Mouse (Mus musculus) Patski (cell line): ENCODE measurements at regions not wholly inside any gene's neighbourhood (a gene's known extent, or its start where the extent isn't known, plus 50 kb on each side); places are given as distances from the start of the nearest gene placed in this dataset.

Experiments
- ATAC-seq: fragments of 100-300 bp; one replicate; pipeline ENCODE4 v1.8.0; 2021
- CTCF ChIA-PET: fragments of 350-600 bp; sonication (Branson Sonifier 250); formaldehyde crosslinking; loops from one replicate; lab custom pipeline; 2022; ENCODE audit warnings: inconsistent platforms; lab: Charles Lee
- POLR2A ChIA-PET: fragments of 350-600 bp; sonication (Branson Sonifier 250); formaldehyde crosslinking; loops from one replicate; lab custom pipeline; 2022; ENCODE audit warnings: antibody characterized with exemption, inconsistent platforms; lab: Charles Lee
- DNase-seq: peaks from one replicate; pipeline ENCODE4 v3.0.0-alpha.2; 2011; ENCODE audit warnings: low read depth, low spot score
- H3K27me3 ChIP-seq: fragments of 371-371 bp; one replicate; pipeline ENCODE4 v1.5.1; 2021
- CTCF ChIP-seq: fragments of 100-300 bp; IDR thresholded peaks from one replicate; pipeline ENCODE4 v1.5.1; 2021
- in situ Hi-C: fragments of 300-500 bp; cut with MboI; formaldehyde crosslinking; loops from 3 replicates; pipeline ENCODE4 v1.11.1; 2018; ENCODE audit warnings: low pct_unique_long_range_greater_than_20kb, mixed read lengths

GRCm38 (mm10) chr6:55627228-55627627, 53.8 kb downstream of the Neurod6 start:
- ChIA-PET CTCF (no interaction called here), POLR2A (no interaction called here)
- no peak for DNase-seq
- TF ChIP-seq CTCF, result no peak
- H3K27me3 ChIP-seq, result no peaks in the 10 kb centered on the region
- in situ Hi-C loops, result no loop called here
- no peak for ATAC-seq

GRCm38 (mm10) chr6:55620366-55620765, 60.7 kb downstream of the Neurod6 start:
- in situ Hi-C loops, result no loop called here
- CTCF ChIA-PET, result no interaction called here
- peaks cover 6% of the 10 kb centered on the region for H3K27me3 ChIP-seq
- POLR2A ChIA-PET, result no interaction called here
- ATAC-seq (no peak), DNase-seq (no peak)
- TF ChIP-seq CTCF, result no peak

GRCm38 (mm10) chr6:55617922-55618481, 63.1 kb downstream of the Neurod6 start:
- ATAC-seq, result no peak
- CTCF ChIA-PET, result interaction anchor here (0.7 kb wide), 1 partner anchor 26 kb away, joined by 3 read pairs; no protein-coding TSS in a partner anchor
- no peak for DNase-seq
- peaks cover 6% of the 10 kb centered on the region for H3K27me3 ChIP-seq
- TF ChIP-seq CTCF, result no peak
- in situ Hi-C loops, result no loop called here
- POLR2A ChIA-PET, result no interaction called here

- in situ Hi-C loops, result no loop called here
- TF ChIP-seq CTCF, result no peak
- ChIA-PET CTCF (no interaction called here), POLR2A (no interaction called here)
- no peak for ATAC-seq
- no peak for DNase-seq
- H3K27me3 ChIP-seq, result peaks cover 6% of the 10 kb centered on the region
Observed at GRCm38 (mm10) chr6:55610395-55610794, 70.7 kb downstream of the Neurod6 start.

- in situ Hi-C loops, result no loop called here
- DNase-seq (no peak), ATAC-seq (no peak)
- ChIA-PET POLR2A (no interaction called here), CTCF (no interaction called here)
- TF ChIP-seq CTCF, result no peak
- H3K27me3 ChIP-seq, result peaks cover 10% of the 10 kb centered on the region
Observed at GRCm38 (mm10) chr6:55609976-55610375, 71.1 kb downstream of the Neurod6 start.

- TF ChIP-seq CTCF, result no peak
- ATAC-seq (no peak), DNase-seq (no peak)
- in situ Hi-C loops, result no loop called here
- POLR2A ChIA-PET, result no interaction called here
- H3K27me3 ChIP-seq, result peaks cover 18% of the 10 kb centered on the region
- CTCF ChIA-PET, result no interaction called here
Observed at GRCm38 (mm10) chr6:55609053-55609452, 72.0 kb downstream of the Neurod6 start.

GRCm38 (mm10) chr6:55597088-55597487, 84.0 kb downstream of the Neurod6 start:
- in situ Hi-C loops, result no loop called here
- CTCF ChIA-PET, result no interaction called here
- H3K27me3 ChIP-seq, result peaks cover 6% of the 10 kb centered on the region
- ATAC-seq, result no peak
- TF ChIP-seq CTCF, result no peak
- no peak for DNase-seq
- POLR2A ChIA-PET, result no interaction called here

GRCm38 (mm10) chr6:55592126-55592525, 88.9 kb downstream of the Neurod6 start:
- in situ Hi-C loops, result no loop called here
- ATAC-seq, result no peak
- H3K27me3 ChIP-seq, result peaks cover 21% of the 10 kb centered on the region
- CTCF ChIA-PET, result no interaction called here
- POLR2A ChIA-PET, result no interaction called here
- no peak for DNase-seq
- no peak for TF ChIP-seq CTCF

- DNase-seq, result no peak
- CTCF ChIA-PET, result no interaction called here
- peaks cover 16% of the 10 kb centered on the region for H3K27me3 ChIP-seq
- POLR2A ChIA-PET, result no interaction called here
- in situ Hi-C loops, result no loop called here
- no peak for ATAC-seq
- TF ChIP-seq CTCF, result no peak
Observed at GRCm38 (mm10) chr6:55581106-55581505, 100.0 kb downstream of the Neurod6 start.

GRCm38 (mm10) chr6:55580036-55580435, 101.0 kb downstream of the Neurod6 start:
- in situ Hi-C loops, result no loop called here
- CTCF ChIA-PET, result no interaction called here
- POLR2A ChIA-PET, result interaction anchor here (0.6 kb wide), 1 partner anchor 347 kb away, joined by 3 read pairs; no protein-coding TSS in a partner anchor

GRCm38 (mm10) chr6:55579611-55580010, 101.5 kb downstream of the Neurod6 start:
- TF ChIP-seq CTCF, result no peak
- peaks cover 13% of the 10 kb centered on the region for H3K27me3 ChIP-seq
- CTCF ChIA-PET, result no interaction called here
- DNase-seq (no peak), ATAC-seq (no peak)
- in situ Hi-C loops, result no loop called here
- POLR2A ChIA-PET, result interaction anchor here (0.6 kb wide), 1 partner anchor 347 kb away, joined by 3 read pairs; no protein-coding TSS in a partner anchor

More at GRCm38 (mm10) chr6:55580036-55580435, 101.0 kb downstream of the Neurod6 start:
- TF ChIP-seq CTCF, result no peak
- ATAC-seq (no peak), DNase-seq (no peak)
- H3K27me3 ChIP-seq, result peaks cover 13% of the 10 kb centered on the region

GRCm38 (mm10) chr6:55579105-55579504, 102.0 kb downstream of the Neurod6 start:
- DNase-seq, result no peak
- ATAC-seq, result no peak
- ChIA-PET POLR2A (no interaction called here), CTCF (no interaction called here)
- TF ChIP-seq CTCF, result no peak
- peaks cover 13% of the 10 kb centered on the region for H3K27me3 ChIP-seq
- in situ Hi-C loops, result no loop called here
